ENCODE assay signal across 22 mouse cellular contexts in the genomic region with DNA sequence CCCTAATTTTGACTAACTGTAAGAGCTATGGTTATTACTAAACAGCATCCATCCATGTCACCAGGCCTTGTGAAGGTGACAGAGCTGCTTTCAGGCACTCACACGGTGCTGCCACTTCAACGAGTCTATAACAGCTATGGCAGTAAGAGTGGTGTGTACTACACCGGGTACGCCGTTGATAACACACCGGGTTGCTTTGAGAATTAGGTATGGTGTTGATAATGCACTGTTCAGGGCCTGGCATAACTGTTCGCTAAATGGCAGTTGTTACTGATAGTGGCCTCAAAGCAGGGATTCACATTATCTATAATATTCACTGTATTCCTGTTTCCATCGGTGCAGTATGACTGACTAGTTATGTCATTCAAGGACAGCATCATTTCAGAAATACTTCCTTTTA.
DNase-seq lines count a peak whose midpoint lies in the region; ATAC-seq and TF ChIP-seq lines count a peak whose summit lies in the region.
"Had no signal": no experiment of that assay in that cellular context is flagged by ENCODE, and none has a peak within 500 bp of the region (broad histone marks: within the 10 kb centered on the region; RNA-seq: fewer than 3 reads in every experiment).

No protein-coding gene starts in this region.

- peaks cover 0 to 16% of the 10 kb centered on the region in 2 experiments; a peak in 3 of 4 replicates for H3K36me3 ChIP-seq in MEL (ENCODE audit: control insufficient read depth in 1 of 2, insufficient read depth in 2 of 2, low read length in 2 of 2)
- no peaks in the 10 kb centered on the region for H3K36me3 ChIP-seq in liver, embryonic 12.5 days
- 0 out of 2 replicates have a peak, but pooled peaks cover 7% of the 10 kb centered on the region for H3K36me3 ChIP-seq in hindbrain, embryonic 12.5 days
- H3K36me3 ChIP-seq: forebrain, embryonic 12.5 days; G1E; hindbrain, embryonic 15.5 days had no signal

- H3K9me3 ChIP-seq in MEL (replicated peaks; ENCODE audit: insufficient read depth, low read length): no peaks in the 10 kb centered on the region
- no peaks in the 10 kb centered on the region for H3K9me3 ChIP-seq in liver, embryonic 12.5 days (replicated peaks)
- H3K9me3 ChIP-seq in hindbrain, embryonic 12.5 days (replicated peaks): no peaks in the 10 kb centered on the region
- H3K9me3 ChIP-seq: forebrain, embryonic 12.5 days; hindbrain, embryonic 15.5 days; lung, embryonic 15.5 days had no signal

- no peaks in the 10 kb centered on the region for H3K79me2 ChIP-seq in MEL (ENCODE audit: control insufficient read depth, insufficient read depth, low read length, poor library complexity)

- H3K9ac ChIP-seq in MEL (ENCODE audit: control insufficient read depth, low read depth, low read length, poor library complexity, severe bottlenecking): peak overlapping the region; percentile 0; the same call in 1 of the 2 replicates
- H3K9ac ChIP-seq in liver, embryonic 12.5 days: no peak overlapping the region
- no peak overlapping the region for H3K9ac ChIP-seq in hindbrain, embryonic 12.5 days
- H3K9ac ChIP-seq: forebrain, embryonic 12.5 days; hindbrain, embryonic 15.5 days; lung, embryonic 15.5 days had no signal

- peak; percentile 97 for ATAC-seq in liver, embryonic 12.5 days
- peak; percentile 51; the same call in 1 of the 2 replicates for ATAC-seq in megakaryocyte, adult 5-6 weeks (ENCODE audit: poor library complexity, severe bottlenecking)
- no peak for ATAC-seq in hindbrain, embryonic 12.5 days (ENCODE audit: low FRiP score)

- TF ChIP-seq EP300 in MEL (IDR thresholded peaks at IDR 0.05; ENCODE audit: low read depth in 1 of 2, low read length in 2 of 2): peak; percentile 94 to 98

- intact Hi-C loops in left cerebral cortex, postnatal 25 days (cut with DNase I): no loop called here

- DNase-seq in MEL (ENCODE audit: low read depth, low spot score): peak; percentile 78
- DNase-seq in c-Kit-positive CD71-positive TER-119-positive erythroid progenitor cells, embryonic 14.5 days (ENCODE audit: low spot score): peak; percentile 14
- no peak for DNase-seq in embryo, embryonic 11 days
- no peak for DNase-seq in left cerebral cortex, postnatal 25 days (ENCODE audit: low spot score in 2 of 2)
- DNase-seq: adrenal gland, adult 8-10 months; B cell, adult 2 months; cerebellum, adult 8-10 months; gastrocnemius, postnatal 36 days; heart, postnatal 14 days; kidney, adult 2 months; layer of hippocampus, adult 9-11 months; lung, postnatal 4 days had no signal

- no peak for TF ChIP-seq CTCF in MEL (IDR thresholded peaks at IDR 0.05 in 2 of 3, conservative IDR thresholded peaks at IDR 0.05 in 1 of 3; ENCODE audit: control insufficient read depth in 1 of 3, insufficient read depth in 1 of 3, low read depth in 2 of 3, low read length in 3 of 3, poor library complexity in 1 of 3, severe bottlenecking in 1 of 3)

- no peak overlapping the region for H3K4me3 ChIP-seq in MEL (ENCODE audit: control insufficient read depth in 1 of 2, insufficient read depth in 1 of 2, low read depth in 2 of 2, low read length in 2 of 2)
- H3K4me3 ChIP-seq in liver, embryonic 12.5 days: no peak overlapping the region
- H3K4me3 ChIP-seq in hindbrain, embryonic 12.5 days: no peak overlapping the region
- H3K4me3 ChIP-seq: forebrain, embryonic 12.5 days; hindbrain, embryonic 15.5 days; lung, embryonic 15.5 days had no signal

- H3K27ac ChIP-seq in MEL (ENCODE audit: control insufficient read depth, low read depth, low read length): peak overlapping the region; percentile 67
- H3K27ac ChIP-seq in liver, embryonic 12.5 days: no peak overlapping the region
- no peak overlapping the region for H3K27ac ChIP-seq in hindbrain, embryonic 12.5 days
- H3K27ac ChIP-seq: forebrain, embryonic 12.5 days; hindbrain, embryonic 15.5 days; kidney, postnatal 0 days; lung, embryonic 15.5 days had no signal

- no peak for TF ChIP-seq RAD21 in MEL (IDR thresholded peaks at IDR 0.05; ENCODE audit: low read depth, low read length)

- no peak; a peak in 1 of 4 replicates for TF ChIP-seq POLR2A in MEL (IDR thresholded peaks at IDR 0.05; ENCODE audit: control insufficient read depth in 1 of 2, insufficient read depth in 1 of 2, low read depth in 1 of 2, low read length in 2 of 2, poor library complexity in 1 of 2)

- no peaks in the 10 kb centered on the region for H3K27me3 ChIP-seq in MEL (ENCODE audit: control insufficient read depth in 1 of 2, insufficient read depth in 2 of 2, low read length in 2 of 2)
- no peaks in the 10 kb centered on the region for H3K27me3 ChIP-seq in liver, embryonic 12.5 days (replicated peaks)
- no peaks in the 10 kb centered on the region for H3K27me3 ChIP-seq in hindbrain, embryonic 12.5 days
- H3K27me3 ChIP-seq: CH12.LX; forebrain, embryonic 12.5 days; hindbrain, embryonic 15.5 days; lung, embryonic 15.5 days had no signal

- no peak overlapping the region for H3K4me2 ChIP-seq in liver, embryonic 12.5 days
- H3K4me2 ChIP-seq in hindbrain, embryonic 12.5 days (replicated peaks): no peak overlapping the region
- H3K4me2 ChIP-seq: forebrain, embryonic 12.5 days; hindbrain, embryonic 15.5 days; lung, embryonic 15.5 days; midbrain, embryonic 11.5 days had no signal

- H3K4me1 ChIP-seq in MEL (ENCODE audit: control insufficient read depth in 1 of 2, insufficient read depth in 2 of 2, low read length in 2 of 2): peaks cover 15 to 22% of the 10 kb centered on the region in 2 experiments
- peaks cover 31% of the 10 kb centered on the region for H3K4me1 ChIP-seq in liver, embryonic 12.5 days
- H3K4me1 ChIP-seq in hindbrain, embryonic 12.5 days: no peaks in the 10 kb centered on the region
- H3K4me1 ChIP-seq: hindbrain, embryonic 15.5 days; lung, embryonic 15.5 days had no signal

- WGBS in liver, embryonic 12.5 days (ENCODE audit: insufficient replicate concordance): 26% methylated on average over 8 of the region's 8 CpGs
- 96% methylated on average over 8 of the region's 8 CpGs for WGBS in hindbrain, embryonic 12.5 days

TF ChIP-seq in MEL, 35 proteins besides CTCF, POLR2A, EP300 and RAD21:
- peak; percentile 95 for TF ChIP-seq MYB (IDR thresholded peaks at IDR 0.05; ENCODE audit: low read depth, low read length)
- TF ChIP-seq NRF1 (IDR thresholded peaks at IDR 0.05; ENCODE audit: insufficient read depth, low read depth, low read length, poor library complexity, severe bottlenecking): no peak
- TF ChIP-seq RCOR1 (IDR thresholded peaks at IDR 0.05; ENCODE audit: low read depth, low read length): peak; percentile 78
- TF ChIP-seq MXI1 (IDR thresholded peaks at IDR 0.05; ENCODE audit: low read depth, low read length): no peak
- TF ChIP-seq TCF12 (IDR thresholded peaks at IDR 0.05; ENCODE audit: low read depth, low read length): peak; percentile 90
- peak; percentile 45 for TF ChIP-seq ETS1 (IDR thresholded peaks at IDR 0.05; ENCODE audit: low read depth, low read length)
- 0 out of 2 replicates have a peak, but pooled peaks have one; percentile 21 for TF ChIP-seq TBP (IDR thresholded peaks at IDR 0.05; ENCODE audit: low read depth, low read length)
- peak; percentile 89 for TF ChIP-seq GATA1 (IDR thresholded peaks at IDR 0.05; ENCODE audit: low read depth, low read length)
- TF ChIP-seq KAT2A (conservative IDR thresholded peaks at IDR 0.05; ENCODE audit: low read depth, low read length): no peak
- peak; percentile 68 for TF ChIP-seq TAL1 (IDR thresholded peaks at IDR 0.05; ENCODE audit: low read length)
- TF ChIP-seq SIN3A (IDR thresholded peaks at IDR 0.05; ENCODE audit: low read length): peak; percentile 55; the same call in 1 of the 2 replicates

Comparison
In these comparisons a context has a peak if more than half of its experiments do, and no peak if none do; other contexts are left out.
1. DNase-seq: peak in MEL (single experiment) and c-Kit-positive CD71-positive TER-119-positive erythroid progenitor cells, embryonic 14.5 days (single experiment); none in embryo, embryonic 11 days (single experiment) and left cerebral cortex, postnatal 25 days (0 of 2).